Mouse (Mus musculus): ENCODE measurements around the gene Exosc1.

DNA sequence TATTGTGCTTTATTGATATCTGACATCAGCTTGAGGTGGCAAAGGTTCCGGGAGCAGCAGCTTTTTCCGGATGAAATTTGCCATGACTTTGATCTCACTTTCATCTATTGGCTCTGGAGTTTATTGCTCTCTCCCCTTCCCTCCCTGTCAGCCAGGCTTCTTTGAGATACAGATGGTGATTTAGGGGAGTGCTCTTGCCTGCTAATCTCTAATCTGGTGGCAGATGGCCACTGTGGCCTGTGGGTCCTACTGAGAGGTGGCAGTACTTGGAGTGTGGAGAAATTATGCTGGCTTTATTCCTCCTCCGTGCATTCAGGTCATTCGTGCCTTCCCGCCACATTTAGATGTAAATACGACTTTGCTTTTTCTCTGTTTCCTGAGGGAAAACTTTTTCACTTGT is 901 bp upstream of the Exosc1 start:
- TF ChIP-seq CTCF (IDR thresholded peaks at IDR 0.05; ENCODE audit: extremely low read depth, insufficient read length, insufficient replicate concordance, low read depth, low read length) (no peak), POLR2A (IDR thresholded peaks at IDR 0.05; ENCODE audit: low read depth, low read length) (no peak)
